Mouse (Mus musculus) liver, embryonic 11.5 days (tissue): ENCODE results near the gene Pcsk2. TPM values are rescaled to one million over a fixed set of nuclear protein-coding genes. Genes with fewer than 3 reads are reported as not detected.

Source experiments
- ATAC-seq: fragments of 200-750 bp; cut with Nextera tagmentation; replicated peaks from 2 replicates; pipeline ENCODE4 v1.8.0; 2017; ENCODE audit warnings: moderate number of reproducible peaks, mild to moderate bottlenecking, moderate TSS enrichment, moderate library complexity; ENCODE audit not compliant: low FRiP score
- DNase-seq: peaks from one replicate; pipeline ENCODE4 v3.0.0-alpha.2; 2017; ENCODE audit warnings: low spot score
- H3K27ac ChIP-seq: fragments of 300-500 bp; sonication (generic); 2 replicates; pipeline ENCODE4 v1.5.1; 2014; ENCODE audit warnings: mild to moderate bottlenecking, low read depth, low read length, control low read depth
- H3K27me3 ChIP-seq: fragments of 300-500 bp; sonication (generic); replicated peaks from 2 replicates; pipeline ENCODE4 v1.6.1; 2014; ENCODE audit warnings: low read length, mixed read lengths; ENCODE audit not compliant: control insufficient read depth, insufficient read depth
- H3K36me3 ChIP-seq: fragments of 300-500 bp; sonication (generic); 2 replicates; pipeline ENCODE4 v1.6.1; 2014; ENCODE audit warnings: mild to moderate bottlenecking, low read length, moderate library complexity, mixed read lengths; ENCODE audit not compliant: control insufficient read depth, insufficient read depth
- H3K4me1 ChIP-seq: fragments of 300-500 bp; sonication (generic); replicated peaks from 2 replicates; pipeline ENCODE4 v1.6.1; 2014; ENCODE audit warnings: low read length, mixed read lengths; ENCODE audit not compliant: control insufficient read depth, insufficient read depth
- H3K4me2 ChIP-seq: fragments of 300-500 bp; sonication (generic); 2 replicates; pipeline ENCODE4 v1.6.1; 2014; ENCODE audit warnings: mild to moderate bottlenecking, control low read depth, moderate library complexity
- H3K4me3 ChIP-seq: fragments of 300-500 bp; sonication (generic); 2 replicates; pipeline ENCODE4 v1.5.1; 2014; ENCODE audit warnings: low read depth, low read length, control low read depth
- H3K9ac ChIP-seq: fragments of 300-500 bp; sonication (generic); 2 replicates; pipeline ENCODE4 v1.6.1; 2014; ENCODE audit warnings: low read depth, low read length, control low read depth
- H3K9me3 ChIP-seq: fragments of 300-500 bp; sonication (generic); 2 replicates; pipeline ENCODE4 v1.6.1; 2016; ENCODE audit warnings: low read length, inconsistent platforms, mixed read lengths; ENCODE audit not compliant: control insufficient read depth
- WGBS: fragments of 180-500 bp; shearing (Covaris S2); extraction: QIAGEN DNeasy Blood & Tissue Kit; methylation state at CpG from one replicate; pipeline ENCODE4 v1.1.7; 2014; 5-methylcytosine and 5-hydroxymethylcytosine counted together
- polyA plus RNA-seq: library from polyadenylated mRNA; unstranded; fragments of >200 nt; fragmentation: Nextera tagmentation; extraction: Ambion mirVana; gene quantifications from 2 replicates; pipeline ENCODE4 v1.2.1, GENCODE M21; 2014

Gene Pcsk2
- polyA plus RNA-seq, 1 experiment from 2014 or later, result 0.56 TPM

- Histone ChIP-seq H3K4me3 (no peak overlapping the region), H3K4me1 (no peaks in the 10 kb centered on the region), H3K27ac (no peak overlapping the region), H3K36me3 (no peaks in the 10 kb centered on the region), H3K4me2 (no peak overlapping the region), H3K9me3 (no peaks in the 10 kb centered on the region), H3K9ac (no peak overlapping the region), H3K27me3 (no peaks in the 10 kb centered on the region)
- ATAC-seq (no peak), DNase-seq (no peak)
- WGBS, result 74% methylated on average over 8 of the region's 8 CpGs
These were observed 178.8 kb downstream of the Pcsk2 start for GRCm38 (mm10) chr2:143724720-143725119.

DNA sequence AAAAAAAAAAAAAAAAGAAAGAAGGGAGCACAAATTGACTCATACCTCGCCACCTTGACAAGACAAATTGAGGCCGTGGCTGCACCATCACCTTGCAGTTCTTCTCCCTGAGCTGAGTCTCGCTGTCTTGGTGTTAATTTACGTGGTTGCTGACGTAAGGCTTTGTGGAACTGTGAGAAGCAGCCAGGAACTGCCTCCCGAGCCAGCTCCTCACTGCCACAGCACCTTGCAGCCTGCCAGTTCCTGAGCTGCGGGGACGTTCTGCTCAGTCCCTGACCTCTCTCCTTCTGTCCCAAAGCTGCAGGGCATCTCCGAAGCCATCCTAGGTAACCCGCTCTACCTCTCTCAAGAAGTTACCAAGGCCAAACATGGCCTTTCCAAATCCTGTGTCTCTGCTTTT lies 186.5 kb downstream of the Pcsk2 start:
- Histone ChIP-seq H3K4me3 (no peak overlapping the region), H3K4me1 (no peaks in the 10 kb centered on the region), H3K27ac (no peak overlapping the region), H3K27me3 (no peaks in the 10 kb centered on the region), H3K9ac (no peak overlapping the region), H3K36me3 (no peaks in the 10 kb centered on the region), H3K4me2 (no peak overlapping the region), H3K9me3 (no peaks in the 10 kb centered on the region)
- DNase-seq (no peak), ATAC-seq (no peak)
- WGBS, result 79% methylated on average over 10 of the region's 10 CpGs

DNA sequence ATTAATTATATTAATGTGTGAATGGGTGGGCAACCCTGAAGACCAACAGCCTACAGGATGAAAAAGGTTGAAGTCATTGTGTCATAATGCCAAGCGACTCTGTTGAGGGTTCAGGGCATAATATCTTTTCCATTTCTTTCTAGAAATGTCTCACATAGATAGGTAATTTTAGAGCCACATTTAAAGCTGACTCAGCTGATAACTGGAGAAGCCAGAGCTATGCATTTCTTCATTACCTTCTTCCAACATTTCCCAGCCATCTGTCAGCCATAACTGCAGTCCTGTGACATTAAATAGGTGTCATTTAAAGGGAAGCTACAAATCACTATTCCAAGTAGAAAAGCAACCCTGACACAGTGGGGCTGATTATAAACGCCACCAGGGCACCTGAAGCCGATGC lies 189.5 kb downstream of the Pcsk2 start:
- no peak overlapping the region for H3K4me2 ChIP-seq
- H3K27ac ChIP-seq, result no peak overlapping the region
- no peak overlapping the region for H3K9ac ChIP-seq
- H3K4me1 ChIP-seq, result no peaks in the 10 kb centered on the region
- no peaks in the 10 kb centered on the region for H3K9me3 ChIP-seq
- DNase-seq, result no peak
- no peaks in the 10 kb centered on the region for H3K27me3 ChIP-seq
- no peaks in the 10 kb centered on the region for H3K36me3 ChIP-seq
- ATAC-seq, result no peak
- WGBS, result 72% methylated on average over 3 of the region's 3 CpGs
- no peak overlapping the region for H3K4me3 ChIP-seq

- H3K36me3 ChIP-seq, result no peaks in the 10 kb centered on the region
- H3K27ac ChIP-seq, result no peak overlapping the region
- no peaks in the 10 kb centered on the region for H3K9me3 ChIP-seq
- H3K27me3 ChIP-seq, result no peaks in the 10 kb centered on the region
- DNase-seq, result no peak
- no peak for ATAC-seq
- no peak overlapping the region for H3K9ac ChIP-seq
- H3K4me1 ChIP-seq, result no peaks in the 10 kb centered on the region
- H3K4me3 ChIP-seq, result no peak overlapping the region
- H3K4me2 ChIP-seq, result no peak overlapping the region
- 82% methylated on average over 7 of the region's 7 CpGs for WGBS
These were observed 193.7 kb downstream of the Pcsk2 start for GRCm38 (mm10) chr2:143739475-143740226.

DNA sequence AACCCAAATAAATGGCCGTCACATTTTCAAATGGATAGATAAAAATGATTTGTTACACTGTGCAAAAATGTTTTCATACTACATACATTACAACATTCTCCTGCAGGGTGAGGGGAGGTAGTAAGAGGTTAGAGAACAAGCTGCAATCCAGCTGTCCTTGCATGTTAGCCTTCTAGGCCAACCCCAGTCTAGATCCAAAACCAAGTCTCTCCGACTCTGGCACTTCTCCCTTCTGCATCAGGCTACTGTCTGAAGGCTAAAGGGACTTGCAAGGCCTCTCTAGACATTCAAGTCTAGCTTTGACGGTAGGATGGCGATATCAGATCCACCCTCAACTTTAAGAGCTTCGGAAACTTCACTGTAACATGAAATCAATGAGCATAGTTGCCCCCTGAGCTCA lies 196.5 kb downstream of the Pcsk2 start:
- DNase-seq, result no peak
- H3K9me3 ChIP-seq, result no peaks in the 10 kb centered on the region
- no peaks in the 10 kb centered on the region for H3K4me1 ChIP-seq
- no peaks in the 10 kb centered on the region for H3K36me3 ChIP-seq
- ATAC-seq, result no peak
- H3K4me2 ChIP-seq, result no peak overlapping the region
- no peak overlapping the region for H3K9ac ChIP-seq
- 82% methylated on average over 5 of the region's 5 CpGs for WGBS
- H3K27me3 ChIP-seq, result no peaks in the 10 kb centered on the region
- H3K27ac ChIP-seq, result no peak overlapping the region
- H3K4me3 ChIP-seq, result no peak overlapping the region

- ATAC-seq (no peak), DNase-seq (no peak)
- no peaks in the 10 kb centered on the region for H3K27me3 ChIP-seq
- 82% methylated on average over 4 of the region's 4 CpGs for WGBS
- H3K9me3 ChIP-seq, result no peaks in the 10 kb centered on the region
- H3K27ac ChIP-seq, result no peak overlapping the region
- no peak overlapping the region for H3K4me2 ChIP-seq
- H3K4me1 ChIP-seq, result no peaks in the 10 kb centered on the region
- no peak overlapping the region for H3K4me3 ChIP-seq
- no peaks in the 10 kb centered on the region for H3K36me3 ChIP-seq
- H3K9ac ChIP-seq, result no peak overlapping the region
These were observed 197.1 kb downstream of the Pcsk2 start for GRCm38 (mm10) chr2:143743081-143743480.

- no peak for DNase-seq
- 71% methylated on average over 9 of the region's 9 CpGs for WGBS
- no peak overlapping the region for H3K9ac ChIP-seq
- no peak overlapping the region for H3K27ac ChIP-seq
- no peak overlapping the region for H3K4me3 ChIP-seq
- no peaks in the 10 kb centered on the region for H3K27me3 ChIP-seq
- no peak overlapping the region for H3K4me2 ChIP-seq
- ATAC-seq, result no peak
- no peaks in the 10 kb centered on the region for H3K9me3 ChIP-seq
- no peaks in the 10 kb centered on the region for H3K4me1 ChIP-seq
- H3K36me3 ChIP-seq, result no peaks in the 10 kb centered on the region
These were observed 206.3 kb downstream of the Pcsk2 start for GRCm38 (mm10) chr2:143752051-143752788.

GRCm38 (mm10) chr2:143776448-143776847 lies 230.5 kb downstream of the Pcsk2 start:
- H3K9ac ChIP-seq, result no peak overlapping the region
- DNase-seq, result no peak
- WGBS, result 6% methylated on average over 4 of the region's 4 CpGs
- no peak overlapping the region for H3K27ac ChIP-seq
- no peaks in the 10 kb centered on the region for H3K27me3 ChIP-seq
- no peaks in the 10 kb centered on the region for H3K4me1 ChIP-seq
- no peak overlapping the region for H3K4me2 ChIP-seq
- no peaks in the 10 kb centered on the region for H3K9me3 ChIP-seq
- no peak for ATAC-seq
- no peak overlapping the region for H3K4me3 ChIP-seq
- H3K36me3 ChIP-seq, result no peaks in the 10 kb centered on the region

DNA sequence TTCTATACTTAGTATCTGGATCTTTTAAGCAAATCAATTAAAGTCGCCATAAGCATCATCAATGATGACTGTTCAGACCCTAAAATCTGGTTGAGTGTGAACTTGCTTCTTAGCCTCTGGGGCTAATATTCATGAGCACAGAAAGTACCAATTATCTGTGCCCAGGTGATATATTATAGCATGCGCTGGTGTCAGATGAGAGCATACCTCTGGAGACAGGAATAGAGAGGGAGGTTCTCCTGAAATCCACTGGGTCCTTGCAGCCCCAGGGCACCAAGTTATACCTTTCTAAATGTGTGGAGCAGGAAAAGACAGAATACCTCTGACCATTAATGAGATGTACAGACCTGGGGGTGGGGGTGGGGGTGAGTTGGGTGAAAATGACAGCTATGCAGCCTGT lies 234.4 kb downstream of the Pcsk2 start:
- ATAC-seq (no peak), DNase-seq (no peak)
- Histone ChIP-seq H3K9ac (no peak overlapping the region), H3K4me2 (no peak overlapping the region), H3K9me3 (no peaks in the 10 kb centered on the region), H3K36me3 (no peaks in the 10 kb centered on the region), H3K4me1 (no peaks in the 10 kb centered on the region), H3K4me3 (no peak overlapping the region), H3K27me3 (no peaks in the 10 kb centered on the region), H3K27ac (no peak overlapping the region)
- 65% methylated on average over 2 of the region's 2 CpGs for WGBS
